Mouse (Mus musculus): ENCODE measurements around the gene Abr. TPM values are rescaled to one million over a fixed set of nuclear protein-coding genes. Genes with fewer than 3 reads are reported as not detected.

Abr gene
- polyA plus RNA-seq, 1 experiment from 2014 or later = 136 TPM

DNA sequence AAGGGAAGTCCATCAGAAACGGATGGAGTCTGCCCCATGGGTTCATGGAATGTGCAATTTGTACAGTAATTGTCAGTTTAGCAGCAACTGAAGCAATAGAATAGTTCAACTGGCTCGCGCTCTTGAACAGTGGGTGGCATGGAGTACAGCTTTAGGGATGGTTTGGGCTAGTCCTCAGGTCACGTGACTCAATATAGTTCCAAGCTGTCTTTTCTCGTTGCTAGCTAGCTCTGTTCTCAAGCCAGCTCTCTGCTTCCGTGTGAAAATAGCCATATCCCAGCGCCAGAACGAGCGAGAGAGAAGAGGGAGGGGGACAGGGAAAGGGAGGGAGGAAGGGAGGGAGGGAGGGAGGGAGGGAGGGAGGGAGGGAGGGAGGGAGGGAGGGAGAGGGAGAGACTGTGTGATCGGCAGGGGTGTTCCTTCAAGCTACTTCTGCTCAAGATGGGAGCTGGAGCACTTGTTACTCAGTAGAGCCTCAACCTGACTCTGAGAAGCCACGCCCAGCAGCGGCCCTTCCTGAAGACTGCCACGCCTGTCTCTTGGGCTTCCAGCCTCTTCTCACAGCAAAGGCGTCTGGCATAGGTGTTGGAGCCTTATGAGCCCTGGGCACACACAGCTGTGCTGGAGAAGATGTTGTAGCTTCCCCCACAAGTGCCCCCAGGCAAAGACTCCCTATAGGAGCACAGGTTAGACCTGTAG lies 28.9 kb upstream of the Abr start:
- no peaks in the 10 kb centered on the region for H3K9me3 ChIP-seq (ENCODE audit: control insufficient read depth, low read length)
- H3K9ac ChIP-seq (replicated peaks; ENCODE audit: low read length) = no peak overlapping the region
- ATAC-seq (ENCODE audit: low FRiP score, low TSS enrichment) (no peak), DNase-seq (no peak)
- H3K4me3 ChIP-seq (replicated peaks; ENCODE audit: low read depth, low read length) = no peak overlapping the region
- H3K27ac ChIP-seq (replicated peaks; ENCODE audit: low read depth, low read length) = no peak overlapping the region
- no peaks in the 10 kb centered on the region for H3K27me3 ChIP-seq (ENCODE audit: control insufficient read depth, insufficient read depth, low read length)
- H3K4me2 ChIP-seq (ENCODE audit: low read length) = no peak overlapping the region
- H3K36me3 ChIP-seq (ENCODE audit: control insufficient read depth, insufficient read depth, low read length) = no peaks in the 10 kb centered on the region
- WGBS = 65% methylated on average over 12 of the region's 14 CpGs
- H3K4me1 ChIP-seq (ENCODE audit: control insufficient read depth, insufficient read depth, low read length) = peaks cover 12% of the 10 kb centered on the region

DNA sequence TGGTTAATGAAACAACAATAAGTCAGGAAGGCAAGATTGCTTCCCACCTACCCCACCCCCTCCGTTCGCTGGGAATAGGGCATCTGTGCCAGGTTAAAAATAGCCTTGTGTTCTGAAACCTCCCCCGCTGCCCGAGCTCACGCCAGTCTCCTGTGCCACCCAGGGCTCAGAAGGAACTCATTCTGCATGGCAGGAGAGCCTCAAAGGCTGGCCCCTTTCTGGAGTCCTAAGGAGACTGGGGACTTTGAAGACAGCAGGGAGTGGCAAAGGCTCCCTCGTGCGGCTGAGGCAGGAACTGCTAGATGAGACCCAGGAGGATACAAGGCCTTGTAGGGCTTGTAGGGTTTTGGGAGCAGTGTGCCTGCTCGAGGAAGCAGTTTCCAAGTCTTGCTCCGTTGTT lies 25.4 kb upstream of the Abr start:
- peak overlapping the region; percentile 43 for H3K27ac ChIP-seq (replicated peaks; ENCODE audit: low read depth, low read length)
- peaks cover 25% of the 10 kb centered on the region for H3K4me1 ChIP-seq (ENCODE audit: control insufficient read depth, insufficient read depth, low read length)
- DNase-seq (peak; percentile 75), ATAC-seq (ENCODE audit: low FRiP score, low TSS enrichment) (peak; percentile 11; the same call in 1 of the 2 replicates)
- H3K36me3 ChIP-seq (ENCODE audit: control insufficient read depth, insufficient read depth, low read length) = no peaks in the 10 kb centered on the region
- H3K4me3 ChIP-seq (replicated peaks; ENCODE audit: low read depth, low read length) = no peak overlapping the region
- H3K9me3 ChIP-seq (ENCODE audit: control insufficient read depth, low read length) = no peaks in the 10 kb centered on the region
- peak overlapping the region; percentile 43 for H3K4me2 ChIP-seq (ENCODE audit: low read length)
- 5% methylated on average over 9 of the region's 9 CpGs for WGBS
- H3K27me3 ChIP-seq (ENCODE audit: control insufficient read depth, insufficient read depth, low read length) = no peaks in the 10 kb centered on the region
- H3K9ac ChIP-seq (replicated peaks; ENCODE audit: low read length) = no peak overlapping the region

DNA sequence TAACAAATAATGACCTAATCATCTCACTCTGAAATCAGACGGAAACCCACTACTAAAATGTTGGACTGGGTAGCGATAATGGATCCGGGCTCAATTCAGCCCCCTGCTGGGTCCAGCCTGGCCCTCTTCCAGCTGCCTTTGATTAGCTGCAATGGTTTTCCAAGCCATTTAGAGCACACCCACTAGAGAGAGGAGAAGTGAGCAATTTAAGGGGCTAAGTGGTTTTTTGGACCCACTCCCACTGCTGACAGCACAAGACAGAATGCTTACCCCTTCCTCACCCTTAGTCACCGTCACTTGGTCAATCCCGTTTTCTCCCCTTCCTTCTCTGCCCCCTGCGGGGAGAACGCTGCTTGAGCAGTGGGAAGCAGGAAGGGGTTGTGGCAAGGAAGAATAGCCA lies 24.9 kb upstream of the Abr start:
- peak overlapping the region; percentile 43 for H3K27ac ChIP-seq (replicated peaks; ENCODE audit: low read depth, low read length)
- peak overlapping the region; percentile 43 for H3K4me2 ChIP-seq (ENCODE audit: low read length)
- DNase-seq = peak; percentile 75
- no peaks in the 10 kb centered on the region for H3K36me3 ChIP-seq (ENCODE audit: control insufficient read depth, insufficient read depth, low read length)
- H3K9me3 ChIP-seq (ENCODE audit: control insufficient read depth, low read length) = no peaks in the 10 kb centered on the region
- H3K27me3 ChIP-seq (ENCODE audit: control insufficient read depth, insufficient read depth, low read length) = no peaks in the 10 kb centered on the region
- H3K4me1 ChIP-seq (ENCODE audit: control insufficient read depth, insufficient read depth, low read length) = peaks cover 25% of the 10 kb centered on the region
- H3K4me3 ChIP-seq (replicated peaks; ENCODE audit: low read depth, low read length) = no peak overlapping the region
- ATAC-seq (ENCODE audit: low FRiP score, low TSS enrichment) = peak; percentile 34
- WGBS = 2% methylated on average over 7 of the region's 7 CpGs
- H3K9ac ChIP-seq (replicated peaks; ENCODE audit: low read length) = peak overlapping the region; percentile 10; the same call in 1 of the 2 replicates

DNA sequence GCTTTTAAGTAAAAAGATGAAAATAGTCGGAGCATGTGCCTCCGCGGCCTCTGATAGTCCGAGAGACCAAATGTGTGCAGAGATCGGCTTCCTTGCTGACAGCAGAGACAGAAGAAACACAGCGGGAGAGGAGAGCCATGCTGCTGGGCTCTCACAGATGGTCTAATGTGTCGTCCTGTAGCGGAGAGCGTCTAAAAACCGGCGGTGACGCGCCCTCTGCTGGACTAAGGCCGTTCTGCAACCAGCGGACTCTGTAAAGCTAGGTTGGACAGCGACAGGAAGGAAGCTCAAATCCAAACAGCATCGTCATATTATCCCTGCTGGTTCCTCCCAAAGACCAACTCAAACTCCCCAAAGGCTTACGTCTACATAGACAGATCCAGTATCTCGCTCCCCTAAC lies 23.8 kb upstream of the Abr start:
- Histone ChIP-seq H3K27me3 (ENCODE audit: control insufficient read depth, insufficient read depth, low read length) (no peaks in the 10 kb centered on the region), H3K9me3 (ENCODE audit: control insufficient read depth, low read length) (no peaks in the 10 kb centered on the region), H3K36me3 (ENCODE audit: control insufficient read depth, insufficient read depth, low read length) (no peaks in the 10 kb centered on the region), H3K4me3 (replicated peaks; ENCODE audit: low read depth, low read length) (peak overlapping the region; percentile 23), H3K4me1 (ENCODE audit: control insufficient read depth, insufficient read depth, low read length) (peaks cover 25% of the 10 kb centered on the region), H3K9ac (replicated peaks; ENCODE audit: low read length) (peak overlapping the region; percentile 38), H3K27ac (replicated peaks; ENCODE audit: low read depth, low read length) (peak overlapping the region; percentile 49), H3K4me2 (ENCODE audit: low read length) (peak overlapping the region; percentile 55)
- peak; percentile 97 for DNase-seq
- under 1% methylated on average over 19 of the region's 19 CpGs for WGBS
- ATAC-seq (ENCODE audit: low FRiP score, low TSS enrichment) = peak; percentile 77; the same call in 1 of the 2 replicates

DNA sequence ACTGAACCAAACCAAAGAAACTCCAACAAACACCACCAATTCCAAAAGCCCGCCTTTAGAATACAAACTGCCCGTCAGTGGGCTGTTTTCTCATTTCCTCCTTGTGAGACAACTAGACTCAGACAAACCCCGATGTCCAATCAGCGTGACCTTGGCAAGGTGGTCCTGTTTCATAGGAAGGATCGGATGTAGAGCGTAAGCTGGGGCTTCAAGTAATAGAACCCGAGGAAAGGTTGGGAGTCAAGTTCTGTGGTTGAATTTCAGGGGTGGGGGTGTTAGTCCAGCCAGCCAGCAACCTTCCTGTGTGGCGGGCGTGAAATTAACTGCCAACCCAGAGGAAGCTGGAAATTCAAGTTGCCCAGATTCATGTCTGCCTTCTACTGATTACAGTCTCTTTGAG lies 22.9 kb upstream of the Abr start:
- ATAC-seq (ENCODE audit: low FRiP score, low TSS enrichment) (no peak), DNase-seq (peak; percentile 24)
- WGBS = 64% methylated on average over 9 of the region's 9 CpGs
- peak overlapping the region; percentile 69 for H3K27ac ChIP-seq (replicated peaks; ENCODE audit: low read depth, low read length)
- peaks cover 25% of the 10 kb centered on the region for H3K4me1 ChIP-seq (ENCODE audit: control insufficient read depth, insufficient read depth, low read length)
- H3K4me3 ChIP-seq (replicated peaks; ENCODE audit: low read depth, low read length) = no peak overlapping the region
- H3K36me3 ChIP-seq (ENCODE audit: control insufficient read depth, insufficient read depth, low read length) = no peaks in the 10 kb centered on the region
- 0 out of 2 replicates have a peak overlapping the region, but pooled peaks have one; percentile 16 for H3K9ac ChIP-seq (replicated peaks; ENCODE audit: low read length)
- no peaks in the 10 kb centered on the region for H3K9me3 ChIP-seq (ENCODE audit: control insufficient read depth, low read length)
- H3K27me3 ChIP-seq (ENCODE audit: control insufficient read depth, insufficient read depth, low read length) = no peaks in the 10 kb centered on the region
- H3K4me2 ChIP-seq (ENCODE audit: low read length) = no peak overlapping the region

DNA sequence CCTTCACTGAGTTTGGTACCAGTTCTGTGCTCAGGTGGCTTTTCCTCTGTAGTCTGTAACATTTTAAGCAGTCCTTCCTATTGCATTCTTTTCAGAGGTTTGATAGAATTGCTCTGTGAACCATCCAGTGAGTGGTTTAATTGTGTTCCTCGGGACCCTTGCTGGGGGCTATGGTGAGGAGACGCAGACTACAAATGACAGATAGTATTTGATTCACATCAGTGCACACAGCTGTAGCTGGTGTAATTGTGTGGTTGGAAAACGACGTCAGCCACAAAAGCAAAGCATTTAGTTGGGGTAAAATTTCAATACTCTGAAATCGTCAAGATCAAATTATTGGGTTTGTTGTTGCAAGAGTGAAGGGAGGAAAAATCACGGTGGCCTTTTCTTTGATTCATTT lies 22.1 kb upstream of the Abr start:
- Histone ChIP-seq H3K9ac (replicated peaks; ENCODE audit: low read length) (no peak overlapping the region), H3K27me3 (ENCODE audit: control insufficient read depth, insufficient read depth, low read length) (no peaks in the 10 kb centered on the region), H3K4me3 (replicated peaks; ENCODE audit: low read depth, low read length) (no peak overlapping the region), H3K4me2 (ENCODE audit: low read length) (no peak overlapping the region), H3K4me1 (ENCODE audit: control insufficient read depth, insufficient read depth, low read length) (peaks cover 25% of the 10 kb centered on the region), H3K9me3 (ENCODE audit: control insufficient read depth, low read length) (no peaks in the 10 kb centered on the region), H3K27ac (replicated peaks; ENCODE audit: low read depth, low read length) (peak overlapping the region; percentile 69; the same call in 1 of the 2 replicates), H3K36me3 (ENCODE audit: control insufficient read depth, insufficient read depth, low read length) (no peaks in the 10 kb centered on the region)
- 33% methylated on average over 6 of the region's 6 CpGs for WGBS
- peak; percentile 31 for DNase-seq
- ATAC-seq (ENCODE audit: low FRiP score, low TSS enrichment) = no peak

DNA sequence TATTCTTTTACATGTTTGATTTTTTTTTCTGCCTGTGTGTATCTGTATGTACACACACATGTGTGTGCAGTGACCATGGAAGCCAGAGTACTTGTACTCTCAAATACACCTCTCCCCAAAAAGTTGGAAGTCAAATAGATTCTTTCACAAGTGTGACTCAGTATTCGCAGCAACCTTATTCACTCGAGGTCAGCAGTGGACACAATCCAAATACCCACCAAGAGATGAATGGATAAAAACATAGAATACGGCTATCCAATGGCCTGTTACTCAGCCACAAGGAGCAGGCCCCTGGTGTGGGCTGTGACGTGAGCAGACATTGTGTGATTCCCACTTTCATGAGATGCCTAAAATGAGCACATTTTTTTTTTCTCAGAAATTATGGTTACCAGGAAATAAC lies 18.1 kb upstream of the Abr start:
- DNase-seq (no peak), ATAC-seq (ENCODE audit: low FRiP score, low TSS enrichment) (no peak)
- H3K27ac ChIP-seq (replicated peaks; ENCODE audit: low read depth, low read length) = no peak overlapping the region
- no peaks in the 10 kb centered on the region for H3K9me3 ChIP-seq (ENCODE audit: control insufficient read depth, low read length)
- WGBS = 73% methylated on average over 4 of the region's 4 CpGs
- H3K36me3 ChIP-seq (ENCODE audit: control insufficient read depth, insufficient read depth, low read length) = no peaks in the 10 kb centered on the region
- H3K27me3 ChIP-seq (ENCODE audit: control insufficient read depth, insufficient read depth, low read length) = no peaks in the 10 kb centered on the region
- H3K4me2 ChIP-seq (ENCODE audit: low read length) = no peak overlapping the region
- no peak overlapping the region for H3K9ac ChIP-seq (replicated peaks; ENCODE audit: low read length)
- no peak overlapping the region for H3K4me3 ChIP-seq (replicated peaks; ENCODE audit: low read depth, low read length)
- peaks cover 7% of the 10 kb centered on the region; the same call in 1 of the 2 replicates for H3K4me1 ChIP-seq (ENCODE audit: control insufficient read depth, insufficient read depth, low read length)

DNA sequence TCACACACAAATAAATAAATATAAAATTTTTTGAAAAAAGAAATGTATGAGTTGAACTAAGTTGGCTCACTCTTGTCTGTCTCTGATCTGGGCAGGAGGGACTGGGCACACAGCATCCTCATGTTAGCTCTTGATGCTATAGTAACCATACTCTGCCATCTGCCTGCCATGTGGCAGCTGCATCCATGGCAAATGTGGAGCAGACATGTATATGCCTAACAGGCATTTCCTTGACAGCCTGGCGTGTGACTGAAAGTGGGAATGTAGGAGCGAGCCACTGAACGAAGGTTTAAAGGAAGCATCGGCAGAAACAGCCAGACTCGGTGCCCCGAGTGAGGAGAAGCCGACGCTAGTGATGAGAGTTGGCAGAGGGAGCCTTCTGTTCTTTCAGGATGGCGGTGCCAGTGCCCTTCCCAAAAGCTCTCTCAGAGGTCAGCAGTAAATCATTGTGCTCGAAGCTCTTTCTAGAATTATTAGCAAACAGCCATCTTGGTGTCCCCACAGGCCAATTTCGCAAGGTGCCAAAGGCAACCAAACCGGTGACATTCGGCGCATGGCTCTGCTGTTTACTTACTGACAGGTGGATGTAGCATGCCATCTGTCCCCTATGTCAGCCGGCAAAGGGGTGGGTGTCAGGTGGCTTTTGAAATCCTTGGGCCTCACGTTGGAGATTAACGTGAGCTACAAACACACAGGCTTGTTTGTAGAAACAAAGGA lies 17.3 kb upstream of the Abr start:
- DNase-seq = no peak
- Histone ChIP-seq H3K4me1 (ENCODE audit: control insufficient read depth, insufficient read depth, low read length) (no peaks in the 10 kb centered on the region), H3K27me3 (ENCODE audit: control insufficient read depth, insufficient read depth, low read length) (no peaks in the 10 kb centered on the region), H3K9me3 (ENCODE audit: control insufficient read depth, low read length) (no peaks in the 10 kb centered on the region), H3K27ac (replicated peaks; ENCODE audit: low read depth, low read length) (no peak overlapping the region), H3K4me2 (ENCODE audit: low read length) (no peak overlapping the region), H3K4me3 (replicated peaks; ENCODE audit: low read depth, low read length) (no peak overlapping the region), H3K36me3 (ENCODE audit: control insufficient read depth, insufficient read depth, low read length) (no peaks in the 10 kb centered on the region), H3K9ac (replicated peaks; ENCODE audit: low read length) (no peak overlapping the region)
- WGBS = 76% methylated on average over 17 of the region's 17 CpGs
- no peak for ATAC-seq (ENCODE audit: low FRiP score, low TSS enrichment)

DNA sequence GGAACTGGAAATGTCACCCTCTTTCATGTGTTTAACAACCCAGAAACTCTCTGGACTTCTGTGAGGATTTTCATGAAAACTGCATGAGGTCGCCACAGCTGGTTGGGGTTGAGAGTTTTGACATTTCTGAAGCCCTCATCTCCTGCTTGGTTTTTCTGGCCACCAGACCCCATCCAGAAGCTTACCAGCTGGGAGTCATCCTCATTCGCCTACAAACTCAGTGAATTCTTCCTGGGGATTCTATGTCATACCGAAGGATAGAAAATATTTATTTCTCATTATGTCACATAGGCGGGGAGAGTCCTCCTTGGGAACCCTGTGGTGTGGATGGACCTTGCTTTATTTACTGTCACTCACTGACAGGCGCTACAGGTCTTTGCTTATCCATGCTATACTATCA lies 8.4 kb upstream of the Abr start:
- no peak for ATAC-seq (ENCODE audit: low FRiP score, low TSS enrichment)
- H3K27ac ChIP-seq (replicated peaks; ENCODE audit: low read depth, low read length) = no peak overlapping the region
- WGBS = 82% methylated on average over 5 of the region's 5 CpGs

More for the DNA sequence above, 8.4 kb upstream of the Abr start:
- Histone ChIP-seq H3K9me3 (ENCODE audit: control insufficient read depth, low read length) (no peaks in the 10 kb centered on the region), H3K4me3 (replicated peaks; ENCODE audit: low read depth, low read length) (no peak overlapping the region), H3K4me2 (ENCODE audit: low read length) (no peak overlapping the region), H3K4me1 (ENCODE audit: control insufficient read depth, insufficient read depth, low read length) (no peaks in the 10 kb centered on the region), H3K9ac (replicated peaks; ENCODE audit: low read length) (no peak overlapping the region), H3K36me3 (ENCODE audit: control insufficient read depth, insufficient read depth, low read length) (no peaks in the 10 kb centered on the region), H3K27me3 (ENCODE audit: control insufficient read depth, insufficient read depth, low read length) (no peaks in the 10 kb centered on the region)
- no peak for DNase-seq

All from midbrain, embryonic 14.5 days (tissue).